Mouse (Mus musculus): Measurements from ENCODE around the gene Swsap1. TPM values are rescaled to one million over a fixed set of nuclear protein-coding genes. Genes with fewer than 3 reads are reported as not detected.

The Swsap1 gene
- polyA plus RNA-seq, 1 experiment from 2014 or later: 10.5 TPM

GRCm38 (mm10) chr9:21958372-21958771 is 2.8 kb downstream of the Swsap1 start:
- no peaks in the 10 kb centered on the region for H3K9me3 ChIP-seq
- H3K4me2 ChIP-seq: no peak overlapping the region
- H3K27ac ChIP-seq: no peak overlapping the region
- H3K9ac ChIP-seq: no peak overlapping the region
- H3K27me3 ChIP-seq (replicated peaks): peaks cover 46% of the 10 kb centered on the region
- ATAC-seq (replicated peaks): no peak
- H3K4me3 ChIP-seq: no peak overlapping the region
- H3K4me1 ChIP-seq: peaks cover 49% of the 10 kb centered on the region
- H3K36me3 ChIP-seq (replicated peaks): no peaks in the 10 kb centered on the region
- 93% methylated on average over 5 of the region's 5 CpGs for WGBS

DNA sequence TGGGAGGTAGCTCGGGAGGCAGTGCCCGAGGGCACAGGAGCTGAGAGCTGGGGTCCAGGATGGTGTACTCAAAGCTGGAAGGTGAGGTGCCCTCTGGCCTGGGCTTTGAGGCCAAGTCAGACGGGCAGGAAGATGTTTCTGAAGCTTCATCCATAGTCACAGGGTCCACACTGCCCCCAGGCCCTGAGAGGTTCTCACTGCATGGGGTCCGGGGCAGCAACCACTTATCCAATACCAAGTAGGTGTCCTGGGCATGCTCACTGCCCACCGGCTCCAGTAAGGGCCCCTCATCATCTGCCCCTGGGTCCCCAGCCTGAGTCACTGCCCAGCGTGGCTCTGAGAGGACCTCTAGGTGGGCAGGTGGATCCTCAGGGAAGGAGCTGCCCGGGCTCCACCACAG is 3.7 kb downstream of the Swsap1 start:
- Histone ChIP-seq H3K4me3 (no peak overlapping the region), H3K9ac (no peak overlapping the region), H3K4me1 (peaks cover 40% of the 10 kb centered on the region), H3K4me2 (no peak overlapping the region), H3K9me3 (no peaks in the 10 kb centered on the region), H3K27ac (no peak overlapping the region), H3K27me3 (replicated peaks) (peaks cover 51% of the 10 kb centered on the region), H3K36me3 (replicated peaks) (no peaks in the 10 kb centered on the region)
- no peak for ATAC-seq (replicated peaks)
- 86% methylated on average over 7 of the region's 7 CpGs for WGBS

DNA sequence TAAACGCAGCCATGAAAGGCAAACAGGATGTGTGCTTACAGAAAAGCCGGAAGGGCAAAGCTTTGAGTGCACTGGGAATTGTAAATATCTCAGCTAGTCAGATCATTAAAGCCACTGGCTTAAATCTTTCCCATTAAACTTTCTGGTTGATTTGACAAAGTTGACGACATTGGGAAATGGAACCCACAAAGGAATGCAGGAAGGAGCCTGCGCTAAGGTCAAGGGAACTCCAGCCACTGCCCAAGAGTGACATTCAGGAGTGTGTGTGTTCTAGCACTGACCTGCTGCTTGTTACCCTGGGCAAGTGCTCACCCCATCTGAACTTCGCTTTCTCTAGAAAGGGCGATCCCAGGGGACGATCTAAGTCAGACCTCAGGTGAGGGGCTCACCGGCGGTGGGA is 4.6 kb downstream of the Swsap1 start:
- Histone ChIP-seq H3K27ac (no peak overlapping the region), H3K4me2 (no peak overlapping the region), H3K4me1 (peaks cover 31% of the 10 kb centered on the region), H3K36me3 (replicated peaks) (no peaks in the 10 kb centered on the region), H3K4me3 (no peak overlapping the region), H3K9ac (no peak overlapping the region), H3K27me3 (replicated peaks) (peaks cover 51% of the 10 kb centered on the region), H3K9me3 (no peaks in the 10 kb centered on the region)
- ATAC-seq (replicated peaks): no peak
- 50% methylated on average over 9 of the region's 9 CpGs for WGBS

GRCm38 (mm10) chr9:21960558-21961208 is 5.1 kb downstream of the Swsap1 start:
- Histone ChIP-seq H3K36me3 (replicated peaks) (no peaks in the 10 kb centered on the region), H3K4me3 (no peak overlapping the region), H3K4me2 (peak overlapping the region; percentile 20; the same call in 1 of the 2 replicates), H3K27ac (no peak overlapping the region), H3K27me3 (replicated peaks) (peaks cover 51% of the 10 kb centered on the region), H3K9me3 (no peaks in the 10 kb centered on the region), H3K4me1 (peaks cover 29% of the 10 kb centered on the region), H3K9ac (no peak overlapping the region)
- WGBS: 10% methylated on average over 26 of the region's 26 CpGs
- no peak for ATAC-seq (replicated peaks)

DNA sequence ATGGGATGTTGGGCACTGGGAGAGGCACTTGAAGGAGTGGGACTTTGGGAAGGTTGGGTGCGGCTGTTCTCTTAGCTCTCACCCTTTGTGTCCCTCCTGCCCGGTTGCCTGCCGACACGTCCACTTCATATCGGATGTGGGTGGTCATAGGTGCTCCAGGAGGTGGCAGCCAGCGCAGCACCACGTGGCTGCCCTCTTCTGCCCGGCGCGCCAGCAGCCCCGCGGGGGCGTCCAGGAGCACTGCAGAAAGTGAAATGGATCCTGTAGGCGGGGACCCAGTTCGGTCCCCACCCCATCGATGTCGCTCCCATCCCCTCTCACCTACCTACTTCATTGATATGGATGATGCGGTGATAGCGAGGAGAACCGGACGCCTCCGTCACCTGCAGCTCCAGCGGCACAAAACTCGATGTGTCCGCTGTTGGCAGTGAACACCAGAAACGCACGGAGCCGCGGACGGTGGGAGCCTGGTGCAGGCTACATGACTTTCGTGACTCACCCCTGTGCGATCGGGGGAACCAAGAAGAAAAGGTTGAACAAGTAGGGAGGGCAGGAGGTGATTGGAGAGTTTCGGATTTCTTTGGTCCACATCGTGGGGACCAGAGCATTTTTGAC is 5.9 kb downstream of the Swsap1 start:
- H3K9me3 ChIP-seq: no peaks in the 10 kb centered on the region
- no peaks in the 10 kb centered on the region for H3K36me3 ChIP-seq (replicated peaks)
- peak overlapping the region; percentile 32 for H3K4me3 ChIP-seq
- 2% methylated on average over 35 of the region's 35 CpGs for WGBS
- H3K4me1 ChIP-seq: peaks cover 26% of the 10 kb centered on the region
- ATAC-seq (replicated peaks): no peak
- H3K9ac ChIP-seq: no peak overlapping the region
- peaks cover 51% of the 10 kb centered on the region for H3K27me3 ChIP-seq (replicated peaks)
- H3K4me2 ChIP-seq: peak overlapping the region; percentile 65
- H3K27ac ChIP-seq: no peak overlapping the region

DNA sequence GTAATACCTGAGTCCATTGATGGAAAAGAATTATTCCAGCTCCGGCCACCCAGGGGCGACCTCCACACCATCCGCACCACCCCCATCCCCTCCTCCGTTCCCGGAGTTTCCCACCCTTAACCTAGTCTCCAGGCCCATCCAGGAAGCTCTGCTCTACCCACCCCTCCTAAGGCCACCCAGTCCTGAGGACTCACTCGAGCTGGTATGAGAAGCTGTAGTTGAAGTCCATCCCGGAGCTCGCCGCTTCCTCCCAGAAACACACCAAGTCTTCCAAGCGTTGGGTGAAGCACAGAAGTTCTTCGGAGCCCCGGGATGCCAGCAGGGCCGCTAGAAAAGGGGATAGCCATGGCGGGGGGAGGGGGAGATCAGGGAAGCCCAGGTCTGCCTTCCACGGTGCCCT is 6.5 kb downstream of the Swsap1 start:
- Histone ChIP-seq H3K4me3 (peak overlapping the region; percentile 32), H3K36me3 (replicated peaks) (no peaks in the 10 kb centered on the region), H3K27me3 (replicated peaks) (peaks cover 51% of the 10 kb centered on the region), H3K9ac (0 out of 2 replicates have a peak overlapping the region, but pooled peaks have one; percentile 9), H3K4me2 (peak overlapping the region; percentile 65), H3K9me3 (no peaks in the 10 kb centered on the region), H3K4me1 (peaks cover 22% of the 10 kb centered on the region), H3K27ac (no peak overlapping the region)
- 0% methylated on average over 15 of the region's 15 CpGs for WGBS
- ATAC-seq (replicated peaks): no peak; the same call in 1 of the 2 replicates

GRCm38 (mm10) chr9:21962416-21963059 is 7.0 kb downstream of the Swsap1 start:
- peaks cover 22% of the 10 kb centered on the region for H3K4me1 ChIP-seq
- H3K9me3 ChIP-seq: no peaks in the 10 kb centered on the region
- 0 out of 2 replicates have a peak overlapping the region, but pooled peaks have one; percentile 9 for H3K9ac ChIP-seq
- peaks cover 51% of the 10 kb centered on the region for H3K27me3 ChIP-seq (replicated peaks)
- ATAC-seq (replicated peaks): peak; percentile 43
- 3% methylated on average over 34 of the region's 34 CpGs for WGBS
- no peaks in the 10 kb centered on the region for H3K36me3 ChIP-seq (replicated peaks)
- peak overlapping the region; percentile 65 for H3K4me2 ChIP-seq
- H3K27ac ChIP-seq: no peak overlapping the region
- H3K4me3 ChIP-seq: peak overlapping the region; percentile 32

- Histone ChIP-seq H3K27ac (no peak within 1 kb of the TSS), H3K4me3 (peak within 1 kb of the TSS; percentile 32), H3K9me3 (no peaks in the 10 kb centered on the region), H3K4me1 (peaks cover 22% of the 10 kb centered on the region), H3K36me3 (replicated peaks) (no peaks in the 10 kb centered on the region), H3K27me3 (replicated peaks) (peaks cover 51% of the 10 kb centered on the region), H3K9ac (0 out of 2 replicates have a peak within 1 kb of the TSS, but pooled peaks have one; percentile 9), H3K4me2 (peak within 1 kb of the TSS; percentile 65)
- ATAC-seq (replicated peaks): no peak
- WGBS: 17% methylated on average over 8 of the region's 8 CpGs
These were observed 7.9 kb downstream of the Swsap1 start, which contains the start of gene Epor for GRCm38 (mm10) chr9:21963417-21963816. Gene Epor, minus strand, starts transcription at chr9:21963506.

GRCm38 (mm10) chr9:21968883-21969282 is 13.3 kb downstream of the Swsap1 start:
- no peak for ATAC-seq (replicated peaks)
- Histone ChIP-seq H3K27me3 (replicated peaks) (0 out of 2 replicates have a peak, but pooled peaks cover 2% of the 10 kb centered on the region), H3K9ac (no peak overlapping the region), H3K4me1 (no peaks in the 10 kb centered on the region), H3K4me3 (no peak overlapping the region), H3K9me3 (no peaks in the 10 kb centered on the region), H3K27ac (no peak overlapping the region), H3K4me2 (no peak overlapping the region), H3K36me3 (replicated peaks) (no peaks in the 10 kb centered on the region)
- 77% methylated on average over 6 of the region's 6 CpGs for WGBS

- ATAC-seq (replicated peaks): no peak
- 89% methylated on average over 4 of the region's 4 CpGs for WGBS
These were observed 13.7 kb downstream of the Swsap1 start for GRCm38 (mm10) chr9:21969304-21969703.

DNA sequence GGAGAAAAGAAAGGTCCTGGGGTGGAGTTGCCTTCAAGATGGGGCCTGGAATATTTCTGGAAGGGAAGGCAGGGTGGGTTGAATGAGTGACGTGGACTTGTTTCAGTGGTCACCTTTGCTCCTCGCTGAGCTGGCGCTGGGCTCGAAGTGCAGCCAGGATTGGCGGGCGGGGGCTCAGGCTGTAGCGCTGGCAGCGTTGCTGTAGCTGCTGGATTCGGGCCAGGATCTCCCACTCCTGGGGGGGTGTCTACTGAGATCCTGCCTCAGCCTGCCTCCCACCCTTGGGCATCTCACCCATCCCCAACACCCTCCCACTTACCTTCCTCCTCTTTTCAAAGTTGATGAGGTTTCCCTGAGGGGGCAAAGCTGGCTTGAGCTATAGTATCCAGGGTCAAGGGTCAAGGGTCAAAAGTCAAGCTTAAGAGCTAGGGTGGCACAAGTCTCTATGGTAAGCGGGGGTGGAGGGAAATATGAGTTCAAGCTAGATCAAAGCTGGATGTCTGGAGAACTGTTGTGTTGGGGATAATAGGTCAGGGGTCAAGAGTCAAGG is 21.1 kb downstream of the Swsap1 start:
- H3K4me1 ChIP-seq: no peaks in the 10 kb centered on the region
- no peak for ATAC-seq (replicated peaks)

More at GRCm38 (mm10) chr9:21969304-21969703, 13.7 kb downstream of the Swsap1 start:
- H3K4me1 ChIP-seq: no peaks in the 10 kb centered on the region
- H3K4me3 ChIP-seq: no peak overlapping the region
- no peak overlapping the region for H3K4me2 ChIP-seq
- no peaks in the 10 kb centered on the region for H3K27me3 ChIP-seq (replicated peaks)
- no peak overlapping the region for H3K9ac ChIP-seq
- H3K9me3 ChIP-seq: no peaks in the 10 kb centered on the region
- H3K36me3 ChIP-seq (replicated peaks): no peaks in the 10 kb centered on the region
- no peak overlapping the region for H3K27ac ChIP-seq

GRCm38 (mm10) chr9:21977331-21977730 is 21.8 kb downstream of the Swsap1 start:
- Histone ChIP-seq H3K4me1 (no peaks in the 10 kb centered on the region), H3K36me3 (replicated peaks) (no peaks in the 10 kb centered on the region), H3K27ac (no peak overlapping the region), H3K27me3 (replicated peaks) (no peaks in the 10 kb centered on the region), H3K9ac (no peak overlapping the region), H3K9me3 (no peaks in the 10 kb centered on the region), H3K4me2 (no peak overlapping the region), H3K4me3 (no peak overlapping the region)
- 82% methylated on average over 5 of the region's 5 CpGs for WGBS
- ATAC-seq (replicated peaks): no peak

More for the DNA sequence above, 21.1 kb downstream of the Swsap1 start:
- Histone ChIP-seq H3K9me3 (no peaks in the 10 kb centered on the region), H3K4me3 (no peak overlapping the region), H3K4me2 (no peak overlapping the region), H3K27me3 (replicated peaks) (no peaks in the 10 kb centered on the region), H3K9ac (no peak overlapping the region), H3K27ac (no peak overlapping the region), H3K36me3 (replicated peaks) (no peaks in the 10 kb centered on the region)
- WGBS: 85% methylated on average over 10 of the region's 10 CpGs
